Mouse (Mus musculus) liver, embryonic 16.5 days (tissue): ENCODE data around the gene Nit1. TPM values are rescaled to one million over a fixed set of nuclear protein-coding genes. Genes with fewer than 3 reads are reported as not detected.
"Not testable (repeated sequence)": the region's sequence is repeated elsewhere in the genome, so short reads cannot be mapped to it uniquely, and the experiment has no call there.

Experiments used
- ATAC-seq: fragments of 200-750 bp; cut with Nextera tagmentation; 2 replicates; pipeline ENCODE4 v1.8.0; 2017; ENCODE audit warnings: low read depth, mild to moderate bottlenecking, moderate number of reproducible peaks, moderate library complexity
- H3K27ac ChIP-seq: fragments of 300-500 bp; sonication (generic); 2 replicates; pipeline ENCODE4 v1.5.1; 2014; ENCODE audit warnings: mild to moderate bottlenecking, low read length
- H3K27me3 ChIP-seq: fragments of 300-500 bp; sonication (generic); 2 replicates; pipeline ENCODE4 v1.6.1; 2014; ENCODE audit warnings: low read depth, low read length, mixed read lengths; ENCODE audit not compliant: control insufficient read depth, insufficient read depth
- H3K36me3 ChIP-seq: fragments of 300-500 bp; sonication (generic); 2 replicates; pipeline ENCODE4 v1.6.1; 2014; ENCODE audit warnings: mild to moderate bottlenecking; ENCODE audit not compliant: control insufficient read depth, insufficient read depth
- H3K4me1 ChIP-seq: fragments of 300-500 bp; sonication (generic); 2 replicates; pipeline ENCODE4 v1.6.1; 2014; ENCODE audit warnings: low read depth, low read length, mixed read lengths; ENCODE audit not compliant: control insufficient read depth
- H3K4me2 ChIP-seq: fragments of 300-500 bp; sonication (generic); 2 replicates; pipeline ENCODE4 v1.6.1; 2014; ENCODE audit warnings: low read depth, low read length, mixed read lengths
- H3K4me3 ChIP-seq: fragments of 300-500 bp; sonication (generic); 2 replicates; pipeline ENCODE4 v1.5.1; 2014; ENCODE audit warnings: low read depth, mild to moderate bottlenecking, low read length
- H3K9ac ChIP-seq: fragments of 300-500 bp; sonication (generic); 2 replicates; pipeline ENCODE4 v1.6.1; 2014; ENCODE audit warnings: low read depth, low read length
- H3K9me3 ChIP-seq: fragments of 300-500 bp; sonication (generic); replicated peaks from 2 replicates; pipeline ENCODE4 v1.6.1; 2016; ENCODE audit warnings: low read length; ENCODE audit not compliant: control insufficient read depth
- WGBS: fragments of 180-500 bp; shearing (Covaris S2); extraction: QIAGEN DNeasy Blood & Tissue Kit; methylation state at CpG from one replicate; pipeline ENCODE4 v1.1.7; 2014; ENCODE audit not compliant: insufficient replicate concordance; 5-methylcytosine and 5-hydroxymethylcytosine counted together
- polyA plus RNA-seq: library from polyadenylated mRNA; unstranded; fragments of >200 nt; fragmentation: Nextera tagmentation; extraction: Ambion mirVana; gene quantifications from 2 replicates; pipeline ENCODE4 v1.2.1, GENCODE M21; 2015

The Nit1 gene
- polyA plus RNA-seq, 1 experiment from 2014 or later: 39.0 TPM

- Histone ChIP-seq H3K27me3 (no peaks in the 10 kb centered on the region), H3K4me1 (peaks cover 4% of the 10 kb centered on the region; the same call in 1 of the 2 replicates), H3K9ac (no peak overlapping the region), H3K4me3 (no peak overlapping the region), H3K4me2 (no peak overlapping the region), H3K27ac (no peak overlapping the region), H3K36me3 (no peaks in the 10 kb centered on the region), H3K9me3 (no peaks in the 10 kb centered on the region)
- no peak for ATAC-seq
These were observed 24.0 kb downstream of the Nit1 start for GRCm38 (mm10) chr1:171321415-171321814.

DNA sequence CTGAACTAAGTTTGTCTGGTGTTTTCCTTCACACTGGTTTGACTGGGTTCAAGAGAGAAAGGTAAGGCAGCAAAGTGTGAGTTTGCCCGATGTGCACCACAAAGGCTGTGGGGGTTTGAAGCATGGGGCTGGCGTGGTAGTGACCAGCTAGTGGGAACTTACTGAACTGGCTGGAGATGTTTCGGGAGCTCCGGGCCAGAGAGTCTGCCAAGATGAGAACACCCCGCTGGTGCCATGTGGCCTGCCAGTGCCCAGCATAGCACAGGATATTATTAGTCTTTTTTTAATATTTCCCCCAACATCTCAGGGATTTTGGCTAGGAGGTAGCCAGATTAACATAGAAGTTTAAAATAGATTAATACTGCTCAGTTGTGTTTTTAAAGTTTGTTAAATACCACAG, 25.3 kb downstream of the Nit1 start:
- Histone ChIP-seq H3K4me1 (peaks cover 4% of the 10 kb centered on the region; the same call in 1 of the 2 replicates), H3K27ac (no peak overlapping the region), H3K4me3 (no peak overlapping the region), H3K9ac (no peak overlapping the region), H3K27me3 (no peaks in the 10 kb centered on the region), H3K4me2 (peak overlapping the region; percentile 13; the same call in 1 of the 2 replicates), H3K9me3 (no peaks in the 10 kb centered on the region), H3K36me3 (no peaks in the 10 kb centered on the region)
- ATAC-seq: no peak
- 33% methylated on average over 5 of the region's 5 CpGs for WGBS

DNA sequence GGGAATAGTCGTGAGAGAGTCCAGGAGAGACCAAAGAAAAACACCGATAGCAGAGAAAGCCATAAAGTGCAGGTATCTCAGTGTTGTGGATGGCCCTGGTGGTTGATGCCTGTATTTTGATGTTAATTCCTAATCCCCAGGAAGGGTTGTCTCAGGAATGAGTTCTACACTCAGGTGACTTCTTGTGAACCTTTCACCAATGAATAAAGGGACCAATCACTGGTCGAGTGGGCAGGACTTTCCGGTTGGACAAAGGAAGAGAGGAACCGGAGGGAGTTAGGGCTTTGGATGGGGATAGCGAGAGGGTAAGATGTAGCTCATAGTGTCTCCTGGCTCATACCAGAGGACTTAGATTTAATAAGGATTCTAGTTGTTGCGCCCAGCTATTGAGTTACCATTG, 25.7 kb downstream of the Nit1 start:
- Histone ChIP-seq H3K9me3 (no peaks in the 10 kb centered on the region), H3K4me1 (peaks cover 4% of the 10 kb centered on the region; the same call in 1 of the 2 replicates), H3K9ac (no peak overlapping the region), H3K36me3 (no peaks in the 10 kb centered on the region), H3K27ac (no peak overlapping the region), H3K4me2 (peak overlapping the region; percentile 13; the same call in 1 of the 2 replicates), H3K27me3 (no peaks in the 10 kb centered on the region), H3K4me3 (no peak overlapping the region)
- no peak for ATAC-seq
- 30% methylated on average over 7 of the region's 7 CpGs for WGBS

GRCm38 (mm10) chr1:171309321-171309720, 36.1 kb downstream of the Nit1 start:
- no peaks in the 10 kb centered on the region for H3K36me3 ChIP-seq
- no peaks in the 10 kb centered on the region for H3K27me3 ChIP-seq
- WGBS: 42% methylated on average over 2 of the region's 2 CpGs
- no peak overlapping the region for H3K4me2 ChIP-seq
- H3K9me3 ChIP-seq: no peaks in the 10 kb centered on the region
- no peak for ATAC-seq
- H3K27ac ChIP-seq: no peak overlapping the region
- no peak overlapping the region for H3K9ac ChIP-seq
- no peaks in the 10 kb centered on the region for H3K4me1 ChIP-seq
- no peak overlapping the region for H3K4me3 ChIP-seq

DNA sequence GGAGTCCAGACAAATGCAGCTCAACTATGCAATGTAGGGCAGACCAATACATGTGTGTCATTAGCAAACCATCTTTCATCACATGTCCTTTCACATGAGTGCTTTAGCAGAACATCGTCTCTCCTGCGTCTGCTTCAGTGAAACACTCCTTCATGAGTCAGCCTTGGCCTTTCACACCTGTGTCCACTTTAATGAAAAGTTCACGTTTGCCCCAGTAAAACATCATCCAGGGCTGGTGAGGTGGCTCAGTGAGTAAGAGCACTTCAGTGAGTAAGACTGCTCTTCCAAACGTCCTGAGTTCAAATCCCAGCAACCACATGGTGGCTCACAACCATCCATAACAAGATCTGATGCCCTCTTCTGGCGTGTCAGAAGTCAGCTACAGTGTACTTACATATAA, 39.3 kb downstream of the Nit1 start:
- H3K9me3 ChIP-seq, H3K4me2 ChIP-seq, H3K4me3 ChIP-seq, H3K9ac ChIP-seq, ATAC-seq, H3K27me3 ChIP-seq, H3K36me3 ChIP-seq, H3K4me1 ChIP-seq, H3K27ac ChIP-seq: not testable (repeated sequence)
- WGBS: 60% methylated on average over 5 of the region's 5 CpGs

- H3K9ac ChIP-seq: no peak overlapping the region
- no peak for ATAC-seq
These were observed 47.2 kb downstream of the Nit1 start for GRCm38 (mm10) chr1:171298226-171298625.

DNA sequence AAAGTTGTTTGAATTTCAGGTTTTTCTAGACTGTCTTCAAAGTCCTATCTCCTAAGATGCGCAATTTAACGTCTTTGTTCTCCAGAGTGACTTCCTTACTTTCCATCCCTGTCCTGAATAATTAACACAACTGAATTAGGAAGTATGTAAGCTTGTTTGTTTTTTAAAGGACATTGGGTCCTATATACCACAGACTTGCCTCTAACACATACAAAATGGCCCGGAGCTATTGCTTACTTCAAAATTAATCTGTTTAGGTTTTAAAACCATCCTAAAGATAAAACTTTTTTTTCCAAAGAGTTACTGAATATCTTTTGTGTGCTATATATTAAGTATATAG, 50.4 kb downstream of the Nit1 start:
- H3K4me1 ChIP-seq: peaks cover 19% of the 10 kb centered on the region
- ATAC-seq: no peak
- no peaks in the 10 kb centered on the region; the same call in 1 of the 2 replicates for H3K9me3 ChIP-seq
- peak overlapping the region; percentile 93 for H3K27ac ChIP-seq
- H3K4me2 ChIP-seq: peak overlapping the region; percentile 55
- H3K4me3 ChIP-seq: peak overlapping the region; percentile 90
- WGBS: 8% methylated on average over 3 of the region's 3 CpGs
- H3K36me3 ChIP-seq: peaks cover under 1% of the 10 kb centered on the region; the same call in 1 of the 2 replicates
- peak overlapping the region; percentile 91 for H3K9ac ChIP-seq
- peaks cover 13% of the 10 kb centered on the region for H3K27me3 ChIP-seq

More at GRCm38 (mm10) chr1:171298226-171298625, 47.2 kb downstream of the Nit1 start:
- H3K9me3 ChIP-seq: no peaks in the 10 kb centered on the region; the same call in 1 of the 2 replicates
- peaks cover 7% of the 10 kb centered on the region for H3K4me1 ChIP-seq
- H3K27me3 ChIP-seq: peaks cover 13% of the 10 kb centered on the region
- H3K27ac ChIP-seq: no peak overlapping the region
- H3K4me3 ChIP-seq: no peak overlapping the region
- 55% methylated on average over 3 of the region's 3 CpGs for WGBS
- no peaks in the 10 kb centered on the region for H3K36me3 ChIP-seq
- H3K4me2 ChIP-seq: no peak overlapping the region

- ATAC-seq: peak; percentile 76
- WGBS: under 1% methylated on average over 42 of the region's 42 CpGs
- H3K27ac ChIP-seq: peak within 1 kb of the TSS; percentile 93
- peak within 1 kb of the TSS; percentile 55 for H3K4me2 ChIP-seq
- H3K4me3 ChIP-seq: peak within 1 kb of the TSS; percentile 90
- H3K4me1 ChIP-seq: peaks cover 19% of the 10 kb centered on the region
- H3K9me3 ChIP-seq: no peaks in the 10 kb centered on the region; the same call in 1 of the 2 replicates
- peaks cover 4% of the 10 kb centered on the region; the same call in 1 of the 2 replicates for H3K36me3 ChIP-seq
- H3K27me3 ChIP-seq: peaks cover 13% of the 10 kb centered on the region
- H3K9ac ChIP-seq: peak within 1 kb of the TSS; percentile 91
These were observed 51.0 kb downstream of the Nit1 start, which contains the start of gene Ufc1 for GRCm38 (mm10) chr1:171294298-171295062. TSS of gene Ufc1 (minus strand) at chr1:171295024.

DNA sequence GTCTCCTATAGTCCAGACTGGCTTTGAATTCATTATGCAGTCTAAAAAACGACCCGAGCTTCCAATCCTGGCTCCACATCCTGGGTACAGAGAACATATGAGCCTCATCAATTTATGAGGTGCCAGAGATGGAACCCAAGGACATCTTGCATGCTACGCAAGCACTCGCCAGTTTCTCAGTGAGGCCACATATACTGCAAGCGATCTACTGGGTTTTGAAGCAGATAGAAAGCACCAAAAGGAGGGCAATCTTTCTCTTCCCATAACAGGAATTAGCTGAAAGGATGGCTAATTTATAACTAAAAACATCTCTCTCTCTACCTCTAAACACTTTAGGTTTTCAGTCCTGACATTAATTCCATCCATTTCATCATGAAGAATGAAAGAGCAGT, 51.5 kb downstream of the Nit1 start:
- peak overlapping the region; percentile 55 for H3K4me2 ChIP-seq
- H3K9ac ChIP-seq: peak overlapping the region; percentile 91
- H3K36me3 ChIP-seq: peaks cover 4% of the 10 kb centered on the region; the same call in 1 of the 2 replicates
- peak overlapping the region; percentile 93 for H3K27ac ChIP-seq
- H3K27me3 ChIP-seq: peaks cover 13% of the 10 kb centered on the region
- WGBS: 33% methylated on average over 5 of the region's 5 CpGs
- peak overlapping the region; percentile 90 for H3K4me3 ChIP-seq
- no peaks in the 10 kb centered on the region; the same call in 1 of the 2 replicates for H3K9me3 ChIP-seq
- H3K4me1 ChIP-seq: peaks cover 19% of the 10 kb centered on the region
- ATAC-seq: no peak
